Mouse (Mus musculus): ENCODE measurements around the gene Scyl1. TPM values are rescaled to one million over a fixed set of nuclear protein-coding genes. Genes with fewer than 3 reads are reported as not detected.

The Scyl1 gene
- total RNA-seq (2014; rRNA removed) (28.9 and 35.9 TPM in 2 replicates), polyA plus RNA-seq (2012; rRNA removed) (40.9 and 46.6 TPM in 2 replicates)

- peaks cover 3% of the 10 kb centered on the region; the same call in 1 of the 2 replicates for H3K36me3 ChIP-seq (ENCODE audit: control insufficient read depth, insufficient read depth, low read length)
- WGBS = 2% methylated on average over 64 of the region's 64 CpGs
- H3K9ac ChIP-seq (ENCODE audit: low read depth, low read length) = peak within 1 kb of the TSS; percentile 79
- peaks cover 5% of the 10 kb centered on the region; the same call in 1 of the 2 replicates for H3K79me2 ChIP-seq (ENCODE audit: control insufficient read depth, insufficient read depth, low read length)
- H3K4me3 ChIP-seq (ENCODE audit: insufficient read depth, low read depth, low read length) = peak within 1 kb of the TSS; percentile 70
- no peaks in the 10 kb centered on the region for H3K27me3 ChIP-seq (ENCODE audit: control insufficient read depth, insufficient read depth, low read length)
- H3K27ac ChIP-seq (replicated peaks; ENCODE audit: insufficient read depth, low read depth, low read length) = peak within 1 kb of the TSS; percentile 78
- H3K4me1 ChIP-seq (ENCODE audit: control insufficient read depth, insufficient read depth, low read length) = peaks cover 6% of the 10 kb centered on the region
- peak; percentile 69; the same call in 1 of the 2 replicates for TF ChIP-seq POLR2A (IDR thresholded peaks at IDR 0.05; ENCODE audit: extremely low read depth, insufficient read depth, low read length)
- 0 out of 2 replicates have a peak, but pooled peaks have one; percentile 4 for TF ChIP-seq CTCF (IDR thresholded peaks at IDR 0.05; ENCODE audit: low read depth, low read length)
- DNase-seq (ENCODE audit: extremely low read depth, low read depth, low spot score) = peak; percentile 80
These were observed at the start of gene Scyl1 for GRCm38 (mm10) chr19:5770925-5771860. Gene Scyl1 (minus strand): TSS chr19:5771419.

- Histone ChIP-seq H3K27me3 (ENCODE audit: control insufficient read depth, insufficient read depth, low read length) (no peaks in the 10 kb centered on the region), H3K36me3 (ENCODE audit: control insufficient read depth, insufficient read depth, low read length) (peaks cover 4% of the 10 kb centered on the region; the same call in 1 of the 2 replicates), H3K9ac (ENCODE audit: low read depth, low read length) (no peak overlapping the region; the same call in 1 of the 2 replicates), H3K4me1 (ENCODE audit: control insufficient read depth, insufficient read depth, low read length) (peaks cover 14% of the 10 kb centered on the region), H3K4me3 (ENCODE audit: insufficient read depth, low read depth, low read length) (no peak overlapping the region), H3K79me2 (ENCODE audit: control insufficient read depth, insufficient read depth, low read length) (no peaks in the 10 kb centered on the region), H3K27ac (replicated peaks; ENCODE audit: insufficient read depth, low read depth, low read length) (peak overlapping the region; percentile 58)
- WGBS = 23% methylated on average over 12 of the region's 12 CpGs
- TF ChIP-seq POLR2A (IDR thresholded peaks at IDR 0.05; ENCODE audit: extremely low read depth, insufficient read depth, low read length) (no peak), CTCF (IDR thresholded peaks at IDR 0.05; ENCODE audit: low read depth, low read length) (peak; percentile 39; the same call in 1 of the 2 replicates)
- DNase-seq (ENCODE audit: extremely low read depth, low read depth, low spot score) = no peak
These were observed 48.3 kb upstream of the Scyl1 start for GRCm38 (mm10) chr19:5819549-5819948.

- no peak overlapping the region for H3K9ac ChIP-seq (ENCODE audit: low read depth, low read length)
- H3K4me1 ChIP-seq (ENCODE audit: control insufficient read depth, insufficient read depth, low read length) = peaks cover 9% of the 10 kb centered on the region
- DNase-seq (ENCODE audit: extremely low read depth, low read depth, low spot score) = peak; percentile 46
- peak overlapping the region; percentile 58; the same call in 1 of the 2 replicates for H3K27ac ChIP-seq (replicated peaks; ENCODE audit: insufficient read depth, low read depth, low read length)
- H3K79me2 ChIP-seq (ENCODE audit: control insufficient read depth, insufficient read depth, low read length) = no peaks in the 10 kb centered on the region
- no peaks in the 10 kb centered on the region for H3K27me3 ChIP-seq (ENCODE audit: control insufficient read depth, insufficient read depth, low read length)
- H3K4me3 ChIP-seq (ENCODE audit: insufficient read depth, low read depth, low read length) = no peak overlapping the region
- H3K36me3 ChIP-seq (ENCODE audit: control insufficient read depth, insufficient read depth, low read length) = no peaks in the 10 kb centered on the region
- 54% methylated on average over 6 of the region's 6 CpGs for WGBS
- TF ChIP-seq POLR2A (IDR thresholded peaks at IDR 0.05; ENCODE audit: extremely low read depth, insufficient read depth, low read length) (no peak), CTCF (IDR thresholded peaks at IDR 0.05; ENCODE audit: low read depth, low read length) (no peak)
These were observed 47.4 kb upstream of the Scyl1 start for GRCm38 (mm10) chr19:5818590-5818977.

- Histone ChIP-seq H3K4me1 (ENCODE audit: control insufficient read depth, insufficient read depth, low read length) (peaks cover 9% of the 10 kb centered on the region), H3K27ac (replicated peaks; ENCODE audit: insufficient read depth, low read depth, low read length) (peak overlapping the region; percentile 89), H3K79me2 (ENCODE audit: control insufficient read depth, insufficient read depth, low read length) (no peaks in the 10 kb centered on the region), H3K4me3 (ENCODE audit: insufficient read depth, low read depth, low read length) (peak overlapping the region; percentile 47; the same call in 1 of the 2 replicates), H3K36me3 (ENCODE audit: control insufficient read depth, insufficient read depth, low read length) (no peaks in the 10 kb centered on the region), H3K9ac (ENCODE audit: low read depth, low read length) (peak overlapping the region; percentile 63), H3K27me3 (ENCODE audit: control insufficient read depth, insufficient read depth, low read length) (no peaks in the 10 kb centered on the region)
- TF ChIP-seq CTCF (IDR thresholded peaks at IDR 0.05; ENCODE audit: low read depth, low read length) (peak; percentile 84), POLR2A (IDR thresholded peaks at IDR 0.05; ENCODE audit: extremely low read depth, insufficient read depth, low read length) (no peak)
- 29% methylated on average over 21 of the region's 21 CpGs for WGBS
- peak; percentile 61 for DNase-seq (ENCODE audit: extremely low read depth, low read depth, low spot score)
These were observed 46.7 kb upstream of the Scyl1 start for GRCm38 (mm10) chr19:5817703-5818589.

- Histone ChIP-seq H3K9ac (ENCODE audit: low read depth, low read length) (no peak overlapping the region), H3K27me3 (ENCODE audit: control insufficient read depth, insufficient read depth, low read length) (no peaks in the 10 kb centered on the region), H3K36me3 (ENCODE audit: control insufficient read depth, insufficient read depth, low read length) (no peaks in the 10 kb centered on the region), H3K79me2 (ENCODE audit: control insufficient read depth, insufficient read depth, low read length) (no peaks in the 10 kb centered on the region), H3K4me1 (ENCODE audit: control insufficient read depth, insufficient read depth, low read length) (peaks cover 13% of the 10 kb centered on the region), H3K27ac (replicated peaks; ENCODE audit: insufficient read depth, low read depth, low read length) (peak overlapping the region; percentile 59), H3K4me3 (ENCODE audit: insufficient read depth, low read depth, low read length) (no peak overlapping the region)
- 29% methylated on average over 4 of the region's 4 CpGs for WGBS
- TF ChIP-seq CTCF (IDR thresholded peaks at IDR 0.05; ENCODE audit: low read depth, low read length) = no peak
- TF ChIP-seq POLR2A (IDR thresholded peaks at IDR 0.05; ENCODE audit: extremely low read depth, insufficient read depth, low read length) = no peak
- DNase-seq (ENCODE audit: extremely low read depth, low read depth, low spot score) = peak; percentile 86
These were observed 44.7 kb upstream of the Scyl1 start for GRCm38 (mm10) chr19:5815928-5816327.
